ENCODE assay signal across 21 mouse cellular contexts in the genomic region with DNA sequence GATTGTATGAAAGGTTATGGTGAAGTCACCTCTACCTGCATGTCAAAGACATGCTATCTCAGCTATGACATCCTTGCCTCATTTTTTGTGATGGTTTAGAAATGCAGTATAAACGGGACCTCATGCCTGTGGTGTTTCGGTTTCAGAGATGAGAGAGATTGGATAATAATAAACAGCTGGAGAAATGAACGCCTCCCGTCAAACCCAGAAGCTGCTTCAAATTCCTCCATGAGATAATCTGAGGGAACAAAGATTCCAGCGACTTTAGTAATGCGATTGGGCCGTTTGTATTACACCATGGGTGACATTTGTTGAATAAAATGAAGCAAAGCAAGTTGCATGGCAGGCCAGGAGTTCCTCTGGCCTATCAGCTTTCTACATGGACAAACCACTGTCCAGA. TPM values are rescaled to one million over a fixed set of nuclear protein-coding genes. Genes with fewer than 3 reads are reported as not detected.
"Had no signal": no experiment of that assay in that cellular context is flagged by ENCODE, and none has a peak within 500 bp of the region (broad histone marks: within the 10 kb centered on the region; RNA-seq: fewer than 3 reads in every experiment).

No protein-coding gene starts in this region.

- H3K4me2 ChIP-seq: liver, embryonic 13.5 days; midbrain, embryonic 12.5 days; midbrain, embryonic 15.5 days; neural tube, embryonic 12.5 days; neural tube, embryonic 15.5 days had no signal

- H3K9ac ChIP-seq: liver, embryonic 13.5 days; midbrain, embryonic 12.5 days; midbrain, embryonic 15.5 days; neural tube, embryonic 12.5 days; neural tube, embryonic 15.5 days had no signal

- H3K27ac ChIP-seq: left cerebral cortex, adult 2 months; liver, embryonic 13.5 days; macrophage; midbrain, embryonic 12.5 days; midbrain, embryonic 15.5 days; neural tube, embryonic 12.5 days; neural tube, embryonic 15.5 days; stomach, postnatal 0 days had no signal

- H3K36me3 ChIP-seq: liver, embryonic 13.5 days; midbrain, embryonic 12.5 days; midbrain, embryonic 15.5 days; neural tube, embryonic 12.5 days; neural tube, embryonic 15.5 days had no signal

- H3K27me3 ChIP-seq: liver, embryonic 13.5 days; midbrain, embryonic 12.5 days; midbrain, embryonic 15.5 days; neural tube, embryonic 12.5 days; neural tube, embryonic 15.5 days had no signal

- ATAC-seq: intestine, embryonic 16.5 days; midbrain, embryonic 15.5 days had no signal

- H3K4me1 ChIP-seq: liver, embryonic 13.5 days; midbrain, embryonic 12.5 days; midbrain, embryonic 15.5 days; neural tube, embryonic 12.5 days; neural tube, embryonic 15.5 days had no signal

- H3K4me3 ChIP-seq: left cerebral cortex, adult 2 months; liver, embryonic 13.5 days; midbrain, embryonic 12.5 days; midbrain, embryonic 15.5 days; neural tube, embryonic 12.5 days; neural tube, embryonic 15.5 days had no signal

- DNase-seq: kidney, adult 18-20 months; kidney, postnatal 10 days; kidney, postnatal 36 days; layer of hippocampus, postnatal 36 days; liver, embryonic 13.5 days; lung, adult 2 months; right cerebral cortex, postnatal 25 days; thymus, adult 2 months; thymus, postnatal 14 days; thymus, postnatal 4 days had no signal

- H3K9me3 ChIP-seq: liver, embryonic 13.5 days; midbrain, embryonic 12.5 days; midbrain, embryonic 15.5 days; neural tube, embryonic 12.5 days; neural tube, embryonic 15.5 days had no signal

RNA-seq across cellular contexts. Expression of gene Slc13a4, which starts 1.5 kb away (rescaled TPM):
- polyA plus RNA-seq: macrophage; small intestine, adult 2 months had no signal

RNA-seq across cellular contexts. Expression of gene Fam180a, which starts 16.5 kb away (rescaled TPM):
- polyA plus RNA-seq: kidney, embryonic 14.5 days; limb, embryonic 11.5 days; macrophage; neural tube, embryonic 12.5 days had no signal
